Mouse (Mus musculus) embryonic fibroblast, embryonic 13.5 days (primary cell): ENCODE data around the gene Gm17349. TPM values are rescaled to one million over a fixed set of nuclear protein-coding genes. Genes with fewer than 3 reads are reported as not detected.
A peak's percentile ranks its signal among the peaks of the same experiment; 100 is the strongest.

Experiments used
- H3K27ac ChIP-seq: 2 replicates; pipeline ENCODE4 v1.5.1; 2012; ENCODE audit warnings: low read length, control low read depth, inconsistent platforms; ENCODE audit not compliant: insufficient read depth
- H3K4me1 ChIP-seq: 2 replicates; pipeline ENCODE4 v1.6.1; 2011; ENCODE audit warnings: low read length; ENCODE audit not compliant: control insufficient read depth, insufficient read depth
- H3K4me3 ChIP-seq: 2 replicates; pipeline ENCODE4 v1.5.1; 2011; ENCODE audit warnings: mild to moderate bottlenecking, control low read depth, low read length; ENCODE audit not compliant: insufficient read depth
- CTCF ChIP-seq: IDR thresholded peaks from 2 replicates; pipeline ENCODE4 v1.5.1; 2011; ENCODE audit warnings: mild to moderate bottlenecking, control low read depth, low read length, moderate library complexity, borderline replicate concordance; ENCODE audit not compliant: insufficient read depth
- POLR2A ChIP-seq: IDR thresholded peaks from 2 replicates; pipeline ENCODE4 v1.6.1; 2011; ENCODE audit warnings: low read depth, mild to moderate bottlenecking, control low read depth, low read length, moderate library complexity
- polyA plus RNA-seq: library from polyadenylated mRNA; stranded (reverse); fragments of >200 nt; gene quantifications from 2 replicates; pipeline ENCODE4 v1.2.4, GENCODE M21; 2011; ENCODE audit warnings: low read depth; ENCODE audit not compliant: missing spikeins, insufficient read length

Gm17349 gene
- polyA plus RNA-seq, 1 experiment, result not detected

DNA sequence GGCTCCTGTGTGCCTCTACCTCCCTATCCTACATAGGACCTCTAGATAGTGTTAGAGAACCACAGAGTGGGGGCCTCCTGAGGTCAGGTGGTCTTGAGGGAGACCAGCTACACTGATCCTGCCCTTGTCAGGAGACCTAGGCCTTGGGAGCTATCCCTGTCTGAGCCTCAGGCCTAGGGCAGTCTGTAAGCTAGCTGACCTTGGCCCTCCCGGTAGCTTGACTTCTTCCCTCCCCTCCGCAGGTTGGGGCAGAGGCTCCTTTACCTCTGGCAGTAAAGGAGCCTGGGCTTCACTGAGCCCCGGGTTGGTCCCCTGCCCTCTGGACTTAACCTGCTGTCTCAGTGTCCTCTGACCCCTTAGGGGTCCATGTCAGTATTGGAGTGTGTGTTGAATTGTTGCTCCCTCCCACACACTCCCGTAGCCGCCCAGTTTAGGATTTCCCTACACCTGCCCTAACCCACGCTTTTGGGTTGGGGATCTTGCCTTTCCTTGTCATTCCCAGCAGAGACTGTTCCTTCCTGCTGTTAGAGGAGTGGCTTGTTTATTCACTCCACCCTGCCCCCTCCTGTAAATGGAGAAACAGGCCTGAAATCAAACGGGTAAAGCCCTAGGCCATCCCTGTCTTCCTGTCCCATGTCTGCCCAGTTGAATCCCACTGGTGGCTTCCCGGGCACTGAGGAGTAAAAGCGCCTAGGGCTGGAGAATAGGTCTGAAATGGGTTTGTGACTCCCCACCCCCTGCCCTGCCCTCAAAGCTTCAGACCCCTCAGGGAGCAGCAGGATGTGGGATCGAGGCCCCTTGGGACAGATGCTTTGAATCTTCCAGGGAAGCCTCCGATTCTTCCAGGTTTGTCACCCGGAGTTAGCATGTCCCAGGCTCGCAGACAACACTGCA, 7.6 kb upstream of the Gm17349 start:
- Histone ChIP-seq H3K4me1 (no peaks in the 10 kb centered on the region), H3K27ac (no peak overlapping the region), H3K4me3 (no peak overlapping the region)
- TF ChIP-seq POLR2A, result no peak
- TF ChIP-seq CTCF, result no peak

DNA sequence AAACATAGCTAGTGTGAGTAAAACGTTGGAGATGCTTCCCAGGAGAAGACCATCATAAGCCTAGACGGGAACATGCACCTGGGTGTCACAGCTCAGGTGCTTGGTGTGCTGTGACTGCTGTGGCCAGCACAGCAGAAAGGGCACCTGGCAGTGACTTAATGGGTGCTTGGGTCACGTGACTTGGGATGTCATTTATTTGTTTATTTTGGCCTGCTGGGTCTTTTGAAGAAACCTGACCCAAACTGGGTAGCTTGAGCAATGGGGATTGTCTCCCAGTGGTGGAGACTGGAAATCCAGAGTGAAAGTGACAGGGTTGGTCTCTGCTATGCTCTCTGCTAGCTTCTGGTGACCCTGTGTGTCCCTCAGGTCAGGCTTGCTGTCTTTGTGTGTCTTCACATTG, 6.2 kb upstream of the Gm17349 start:
- H3K4me3 ChIP-seq, result no peak overlapping the region
- H3K4me1 ChIP-seq, result no peaks in the 10 kb centered on the region
- TF ChIP-seq CTCF (no peak), POLR2A (no peak)
- H3K27ac ChIP-seq, result no peak overlapping the region

DNA sequence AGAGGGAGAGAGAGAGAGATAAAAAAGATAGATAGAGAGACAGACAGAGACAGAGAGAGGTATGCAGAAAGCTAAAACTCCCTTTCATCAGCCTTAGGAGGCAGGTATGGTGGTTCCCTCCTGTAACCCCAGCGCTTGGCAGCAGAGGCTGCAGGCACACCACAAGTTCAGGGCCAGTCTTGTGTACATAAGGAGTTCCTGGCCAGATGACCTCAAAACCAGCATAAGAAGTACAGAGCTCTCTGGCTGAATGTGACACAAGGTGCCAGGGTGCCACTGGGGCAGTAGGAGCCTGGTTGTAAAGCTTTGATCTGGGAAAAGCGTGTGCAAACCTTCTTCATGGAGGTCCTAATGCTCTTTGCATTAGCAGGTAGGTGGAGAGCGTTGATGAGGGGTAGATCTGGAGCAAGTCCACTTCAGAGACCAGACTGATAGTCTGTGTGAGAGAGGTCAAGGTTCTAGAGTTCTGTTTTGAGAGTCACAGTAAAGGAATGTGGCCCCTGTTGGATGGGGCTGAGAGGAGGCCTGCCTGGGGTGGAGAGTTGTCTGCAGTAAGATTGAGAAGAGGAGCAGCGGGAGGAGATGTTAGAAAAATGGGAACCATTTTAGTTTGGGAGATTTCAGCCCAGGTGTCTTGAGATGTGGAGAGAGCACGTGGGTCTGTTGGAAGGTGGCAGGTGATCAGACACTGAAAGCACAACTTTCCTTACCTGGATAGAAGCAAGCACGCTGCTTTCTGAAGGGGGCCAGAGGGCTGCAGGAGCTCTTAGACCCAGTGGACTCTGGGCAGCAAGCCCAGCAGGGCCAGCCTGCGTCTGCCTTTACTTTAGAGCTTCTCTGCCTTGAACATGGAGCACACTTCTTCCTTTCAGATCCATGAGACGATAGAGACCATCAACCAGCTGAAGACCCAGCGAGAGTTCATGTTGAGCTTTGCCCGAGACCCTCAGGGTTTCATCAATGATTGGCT, 5.2 kb upstream of the Gm17349 start:
- no peak overlapping the region for H3K27ac ChIP-seq
- H3K4me1 ChIP-seq, result no peaks in the 10 kb centered on the region
- TF ChIP-seq POLR2A, result no peak
- no peak for TF ChIP-seq CTCF
- H3K4me3 ChIP-seq, result no peak overlapping the region

DNA sequence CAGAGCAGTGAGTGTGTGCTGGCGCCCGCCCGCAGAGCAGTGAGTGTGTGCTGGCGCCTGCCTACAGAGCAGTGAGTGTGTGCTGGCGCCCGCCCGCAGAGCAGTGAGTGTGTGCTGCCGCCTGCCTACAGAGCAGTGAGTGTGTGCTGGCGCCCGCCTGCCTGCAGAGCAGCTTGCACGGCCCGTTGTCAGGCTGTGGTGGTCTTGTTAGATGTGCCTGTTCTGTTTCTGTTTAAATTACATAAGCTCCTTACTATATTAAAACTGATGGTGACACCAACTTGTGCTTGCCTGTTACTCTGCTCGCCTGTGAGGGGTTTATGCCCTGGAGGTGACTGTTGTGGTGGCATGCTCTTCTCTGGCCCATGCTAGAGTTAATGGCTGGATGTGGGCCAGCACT, 2.9 kb upstream of the Gm17349 start:
- H3K4me1 ChIP-seq, result 0 out of 2 replicates have a peak, but pooled peaks cover 3% of the 10 kb centered on the region
- no peak overlapping the region for H3K27ac ChIP-seq
- TF ChIP-seq CTCF, result no peak
- no peak for TF ChIP-seq POLR2A
- no peak overlapping the region for H3K4me3 ChIP-seq

DNA sequence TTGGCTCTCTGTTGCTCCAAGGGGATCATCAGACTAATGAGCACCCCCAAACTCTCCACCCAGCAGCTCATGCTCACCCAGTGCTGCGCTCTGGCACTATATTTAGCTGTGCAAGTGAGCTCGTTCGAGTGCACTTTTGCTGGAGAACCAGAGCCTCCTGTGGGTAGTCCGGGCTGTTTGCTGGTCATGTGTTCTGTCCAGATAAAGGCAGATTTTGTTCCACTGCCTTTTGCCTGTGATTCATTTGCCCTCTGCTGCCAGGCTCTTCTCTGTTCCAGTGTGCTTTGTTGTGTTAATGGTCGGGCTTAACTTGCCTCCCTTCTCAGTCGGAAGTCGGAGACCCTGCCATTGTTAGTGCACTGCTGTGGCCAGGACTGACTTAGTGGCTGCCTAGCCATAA, 409 bp downstream of the Gm17349 start:
- Histone ChIP-seq H3K4me1 (0 out of 2 replicates have a peak, but pooled peaks cover 9% of the 10 kb centered on the region), H3K27ac (no peak overlapping the region), H3K4me3 (no peak overlapping the region)
- no peak for TF ChIP-seq CTCF
- no peak for TF ChIP-seq POLR2A

DNA sequence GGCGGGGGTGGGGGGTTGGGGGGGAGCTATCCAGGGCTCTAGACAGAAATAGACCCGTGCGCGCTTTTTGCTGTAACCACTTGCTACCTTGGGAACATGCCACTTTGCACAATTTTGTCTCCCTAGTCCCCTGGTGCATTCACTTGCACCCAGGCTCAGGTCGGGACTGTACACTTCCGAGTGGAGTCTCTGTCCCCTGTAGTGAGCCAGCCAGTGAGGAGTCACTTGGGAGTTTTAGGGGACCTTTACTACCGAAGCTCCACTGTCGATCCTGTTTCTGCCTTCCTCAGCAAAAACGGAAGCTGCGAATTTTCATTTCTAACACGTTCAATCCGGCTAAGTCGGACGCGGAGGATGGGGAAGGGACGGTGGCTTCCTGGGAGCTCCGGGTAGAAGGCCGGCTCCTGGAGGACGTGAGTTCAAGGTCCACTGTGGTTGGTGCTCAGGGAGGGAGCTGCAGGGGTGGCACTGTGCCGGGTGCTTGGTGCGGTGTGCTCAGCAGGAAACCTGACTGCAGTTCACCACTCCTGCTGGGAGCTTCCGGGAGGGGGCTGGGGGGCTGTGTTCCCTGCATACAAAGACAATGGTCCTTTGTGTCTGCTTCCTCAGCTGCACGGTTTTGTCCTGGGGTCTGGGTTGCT, 1.1 kb downstream of the Gm17349 start:
- H3K27ac ChIP-seq, result no peak overlapping the region
- H3K4me3 ChIP-seq, result no peak overlapping the region
- no peak for TF ChIP-seq POLR2A
- TF ChIP-seq CTCF, result no peak
- H3K4me1 ChIP-seq, result 0 out of 2 replicates have a peak, but pooled peaks cover 9% of the 10 kb centered on the region

DNA sequence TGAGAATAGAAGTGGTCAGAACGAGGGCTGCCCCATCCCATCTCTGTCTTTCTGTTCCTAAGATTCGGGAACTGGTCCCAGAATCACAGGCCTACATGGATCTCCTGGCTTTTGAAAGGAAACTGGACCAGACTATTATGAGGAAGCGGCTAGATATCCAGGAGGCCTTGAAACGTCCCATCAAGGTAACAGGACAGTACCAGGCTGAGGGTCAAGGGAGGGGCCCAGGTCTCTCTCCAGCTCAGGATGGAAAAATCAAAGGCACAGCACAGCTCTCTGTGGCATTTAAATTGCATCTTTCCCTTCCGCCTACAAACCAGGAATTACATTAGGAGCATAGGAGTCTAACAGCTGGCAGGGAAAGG, 1.6 kb downstream of the Gm17349 start:
- Histone ChIP-seq H3K27ac (no peak overlapping the region), H3K4me3 (no peak overlapping the region), H3K4me1 (0 out of 2 replicates have a peak, but pooled peaks cover 9% of the 10 kb centered on the region)
- TF ChIP-seq CTCF, result no peak

DNA sequence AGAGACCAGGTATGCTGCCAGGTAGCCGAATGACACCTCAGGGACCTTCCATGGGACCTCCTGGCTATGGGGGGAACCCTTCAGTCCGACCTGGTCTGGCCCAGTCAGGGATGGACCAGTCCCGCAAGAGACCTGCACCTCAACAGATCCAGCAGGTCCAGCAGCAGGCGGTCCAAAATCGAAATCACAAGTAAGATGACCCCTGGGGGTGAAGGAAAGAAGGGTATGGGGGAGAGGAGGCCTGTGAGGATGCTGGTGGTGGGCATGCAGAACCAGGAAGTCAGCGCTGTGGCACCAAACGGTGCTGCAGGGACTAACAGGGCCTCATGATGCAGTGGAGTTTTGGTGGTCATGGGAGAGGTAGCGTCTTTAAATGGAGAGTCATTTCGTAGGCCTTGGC, 2.2 kb downstream of the Gm17349 start:
- TF ChIP-seq CTCF (no peak), POLR2A (no peak)
- H3K4me3 ChIP-seq, result peak overlapping the region; percentile 74

More for the DNA sequence above, 2.2 kb downstream of the Gm17349 start:
- Histone ChIP-seq H3K4me1 (0 out of 2 replicates have a peak, but pooled peaks cover 9% of the 10 kb centered on the region), H3K27ac (no peak overlapping the region)
